Mouse (Mus musculus) forebrain, postnatal 0 days (tissue): Measurements from ENCODE around the gene Pithd1. TPM values are rescaled to one million over a fixed set of nuclear protein-coding genes. Genes with fewer than 3 reads are reported as not detected.

Experiments
- ATAC-seq: fragments of 200-750 bp; cut with Nextera tagmentation; 2 replicates; pipeline ENCODE4 v1.8.0; 2017; ENCODE audit warnings: mild to moderate bottlenecking, moderate library complexity
- DNase-seq: peaks from one replicate; pipeline ENCODE4 v3.0.0-alpha.2; 2015
- H3K27ac ChIP-seq: fragments of 300-500 bp; sonication (generic); 2 replicates; pipeline ENCODE4 v1.5.1; 2014; ENCODE audit warnings: low read depth, mild to moderate bottlenecking, antibody characterized with exemption, low read length, moderate library complexity, mixed read lengths
- H3K27me3 ChIP-seq: fragments of 300-500 bp; sonication (generic); 2 replicates; pipeline ENCODE4 v1.6.1; 2014; ENCODE audit warnings: mild to moderate bottlenecking, low read length, mixed read lengths; ENCODE audit not compliant: insufficient read depth
- H3K36me3 ChIP-seq: fragments of 300-500 bp; sonication (generic); 2 replicates; pipeline ENCODE4 v1.6.1; 2014; ENCODE audit warnings: mild to moderate bottlenecking, moderate library complexity; ENCODE audit not compliant: insufficient read depth
- H3K4me1 ChIP-seq: fragments of 300-500 bp; sonication (generic); 2 replicates; pipeline ENCODE4 v1.6.1; 2014; ENCODE audit warnings: antibody characterized with exemption; ENCODE audit not compliant: insufficient read depth
- H3K4me2 ChIP-seq: fragments of 300-500 bp; sonication (generic); 2 replicates; pipeline ENCODE4 v1.6.1; 2014; ENCODE audit warnings: low read depth, mild to moderate bottlenecking, moderate library complexity
- H3K4me3 ChIP-seq: fragments of 300-500 bp; sonication (generic); 2 replicates; pipeline ENCODE4 v1.5.1; 2014; ENCODE audit warnings: low read depth, low read length, mixed read lengths
- H3K9ac ChIP-seq: fragments of 300-500 bp; sonication (generic); 2 replicates; pipeline ENCODE4 v1.6.1; 2014; ENCODE audit warnings: mild to moderate bottlenecking
- H3K9me3 ChIP-seq: fragments of 300-500 bp; sonication (generic); 2 replicates; pipeline ENCODE4 v1.6.1; 2016; ENCODE audit warnings: low read length
- CTCF ChIP-seq: sonication (generic); IDR thresholded peaks from 2 replicates; pipeline ENCODE4 v1.5.1; 2016; ENCODE audit warnings: antibody characterized with exemption, control low read depth, low read depth
- WGBS: fragments of 180-500 bp; shearing (Covaris S2); extraction: QIAGEN DNeasy Blood & Tissue Kit; methylation state at CpG from one replicate; pipeline ENCODE4 v1.1.7; 2014; 5-methylcytosine and 5-hydroxymethylcytosine counted together
- polyA plus RNA-seq: library from polyadenylated mRNA; unstranded; fragments of >200 nt; fragmentation: Nextera tagmentation; extraction: Ambion mirVana; gene quantifications from 2 replicates; pipeline ENCODE4 v1.2.1, GENCODE M21; 2015
- total RNA-seq: library from RNA; depleted of rRNA; stranded (reverse); fragments of >200 nt; gene quantifications from 2 replicates; pipeline ENCODE4 v1.2.3, GENCODE M21; 2014

The Pithd1 gene
- total and polyA plus RNA-seq, 2 experiments from 2014 or later = 62.8 to 93.3 TPM

GRCm38 (mm10) chr4:135961709-135962108 is 25.4 kb downstream of the Pithd1 start:
- Histone ChIP-seq H3K36me3 (peaks cover 44% of the 10 kb centered on the region), H3K27me3 (no peaks in the 10 kb centered on the region), H3K27ac (no peak overlapping the region), H3K4me2 (no peak overlapping the region), H3K4me3 (no peak overlapping the region), H3K4me1 (peaks cover 6% of the 10 kb centered on the region; the same call in 1 of the 2 replicates), H3K9me3 (no peaks in the 10 kb centered on the region), H3K9ac (no peak overlapping the region)
- no peak for DNase-seq
- ATAC-seq = no peak
- TF ChIP-seq CTCF = no peak
- WGBS = 93% methylated on average over 5 of the region's 5 CpGs

GRCm38 (mm10) chr4:135960717-135961116 is 26.3 kb downstream of the Pithd1 start:
- peaks cover 6% of the 10 kb centered on the region; the same call in 1 of the 2 replicates for H3K4me1 ChIP-seq
- peak; percentile 87 for TF ChIP-seq CTCF
- no peak overlapping the region for H3K9ac ChIP-seq
- 26% methylated on average over 5 of the region's 5 CpGs for WGBS
- peaks cover 41% of the 10 kb centered on the region for H3K36me3 ChIP-seq
- DNase-seq (peak; percentile 76), ATAC-seq (no peak)
- no peak overlapping the region for H3K4me3 ChIP-seq
- no peak overlapping the region for H3K4me2 ChIP-seq
- no peaks in the 10 kb centered on the region for H3K27me3 ChIP-seq
- H3K9me3 ChIP-seq = no peaks in the 10 kb centered on the region
- no peak overlapping the region for H3K27ac ChIP-seq

GRCm38 (mm10) chr4:135958354-135958753 is 28.7 kb downstream of the Pithd1 start:
- Histone ChIP-seq H3K4me1 (no peaks in the 10 kb centered on the region), H3K4me3 (no peak overlapping the region), H3K9me3 (no peaks in the 10 kb centered on the region), H3K27ac (no peak overlapping the region), H3K4me2 (no peak overlapping the region), H3K9ac (no peak overlapping the region), H3K27me3 (no peaks in the 10 kb centered on the region), H3K36me3 (peaks cover 52% of the 10 kb centered on the region)
- WGBS = 70% methylated on average over 8 of the region's 8 CpGs
- ATAC-seq (no peak), DNase-seq (no peak)
- TF ChIP-seq CTCF = no peak

GRCm38 (mm10) chr4:135955886-135956285 is 31.2 kb downstream of the Pithd1 start:
- no peak overlapping the region for H3K4me2 ChIP-seq
- ATAC-seq (no peak), DNase-seq (no peak)
- no peaks in the 10 kb centered on the region for H3K9me3 ChIP-seq
- 78% methylated on average over 9 of the region's 9 CpGs for WGBS
- peaks cover 56% of the 10 kb centered on the region for H3K36me3 ChIP-seq
- TF ChIP-seq CTCF = no peak
- no peak overlapping the region for H3K4me3 ChIP-seq
- no peaks in the 10 kb centered on the region for H3K27me3 ChIP-seq
- no peak overlapping the region for H3K9ac ChIP-seq
- no peaks in the 10 kb centered on the region for H3K4me1 ChIP-seq
- H3K27ac ChIP-seq = no peak overlapping the region

GRCm38 (mm10) chr4:135954241-135954640 is 32.8 kb downstream of the Pithd1 start:
- DNase-seq = peak; percentile 84
- peaks cover 46% of the 10 kb centered on the region for H3K36me3 ChIP-seq
- WGBS = 9% methylated on average over 2 of the region's 2 CpGs
- ATAC-seq = peak; percentile 75
- no peak overlapping the region for H3K4me3 ChIP-seq
- no peaks in the 10 kb centered on the region for H3K4me1 ChIP-seq
- H3K9ac ChIP-seq = no peak overlapping the region
- H3K27me3 ChIP-seq = no peaks in the 10 kb centered on the region
- TF ChIP-seq CTCF = peak; percentile 97
- no peaks in the 10 kb centered on the region for H3K9me3 ChIP-seq
- H3K27ac ChIP-seq = no peak overlapping the region
- H3K4me2 ChIP-seq = no peak overlapping the region

- no peak for TF ChIP-seq CTCF
- Histone ChIP-seq H3K9ac (no peak overlapping the region), H3K4me1 (no peaks in the 10 kb centered on the region), H3K27ac (no peak overlapping the region), H3K9me3 (no peaks in the 10 kb centered on the region), H3K4me2 (no peak overlapping the region), H3K4me3 (no peak overlapping the region), H3K27me3 (no peaks in the 10 kb centered on the region), H3K36me3 (peaks cover 35% of the 10 kb centered on the region)
- no peak for ATAC-seq
- DNase-seq = no peak
- 91% methylated on average over 3 of the region's 3 CpGs for WGBS
Observed at GRCm38 (mm10) chr4:135953179-135953578, 33.9 kb downstream of the Pithd1 start.

- Histone ChIP-seq H3K9ac (no peak overlapping the region), H3K4me3 (no peak overlapping the region), H3K27me3 (no peaks in the 10 kb centered on the region), H3K4me2 (no peak overlapping the region), H3K27ac (no peak overlapping the region), H3K4me1 (no peaks in the 10 kb centered on the region), H3K36me3 (peaks cover 34% of the 10 kb centered on the region), H3K9me3 (no peaks in the 10 kb centered on the region)
- ATAC-seq (no peak), DNase-seq (no peak)
- WGBS = 96% methylated on average over 3 of the region's 3 CpGs
- TF ChIP-seq CTCF = peak; percentile 49
Observed at GRCm38 (mm10) chr4:135951505-135951904, 35.6 kb downstream of the Pithd1 start.
